Mouse (Mus musculus) limb, embryonic 12.5 days (tissue): ENCODE data around the gene Mrtfa. TPM values are rescaled to one million over a fixed set of nuclear protein-coding genes. Genes with fewer than 3 reads are reported as not detected.
A peak's percentile ranks its signal among the peaks of the same experiment; 100 is the strongest.
"Not testable (repeated sequence)": the region's sequence is repeated elsewhere in the genome, so short reads cannot be mapped to it uniquely, and the experiment has no call there.

ENCODE experiments used
- ATAC-seq: fragments of 200-750 bp; cut with Nextera tagmentation; 2 replicates; pipeline ENCODE4 v1.8.0; 2017; ENCODE audit warnings: low read depth, moderate TSS enrichment; ENCODE audit not compliant: insufficient number of reproducible peaks, insufficient read depth, low FRiP score, low TSS enrichment
- H3K27ac ChIP-seq: fragments of 300-500 bp; sonication (generic); 2 replicates; pipeline ENCODE4 v1.5.1; 2016; ENCODE audit warnings: mild to moderate bottlenecking, moderate library complexity
- H3K27me3 ChIP-seq: fragments of 300-500 bp; sonication (generic); 2 replicates; pipeline ENCODE4 v1.6.1; 2016; ENCODE audit warnings: mild to moderate bottlenecking, moderate library complexity
- H3K36me3 ChIP-seq: fragments of 300-500 bp; sonication (generic); 2 replicates; pipeline ENCODE4 v1.6.1; 2016; ENCODE audit warnings: mild to moderate bottlenecking, moderate library complexity
- H3K4me1 ChIP-seq: fragments of 300-500 bp; sonication (generic); replicated peaks from 2 replicates; pipeline ENCODE4 v1.6.1; 2016
- H3K4me2 ChIP-seq: fragments of 300-500 bp; sonication (generic); 2 replicates; pipeline ENCODE4 v1.6.1; 2016; ENCODE audit warnings: mild to moderate bottlenecking, moderate library complexity
- H3K4me3 ChIP-seq: fragments of 300-500 bp; sonication (generic); replicated peaks from 2 replicates; pipeline ENCODE4 v1.5.1; 2016; ENCODE audit warnings: mild to moderate bottlenecking
- H3K9ac ChIP-seq: fragments of 300-500 bp; sonication (generic); replicated peaks from 2 replicates; pipeline ENCODE4 v1.6.1; 2016; ENCODE audit warnings: mild to moderate bottlenecking, moderate library complexity
- H3K9me3 ChIP-seq: fragments of 300-500 bp; sonication (generic); 2 replicates; pipeline ENCODE4 v1.6.1; 2016; ENCODE audit warnings: mild to moderate bottlenecking, moderate library complexity
- WGBS: fragments of 180-500 bp; shearing (Covaris S2); methylation state at CpG from one replicate; pipeline ENCODE4 v1.1.7; 2016; 5-methylcytosine and 5-hydroxymethylcytosine counted together
- polyA plus RNA-seq: library from polyadenylated mRNA; unstranded; fragments of >200 nt; fragmentation: Nextera tagmentation; extraction: Ambion mirVana; gene quantifications from 2 replicates; pipeline ENCODE4 v1.2.1, GENCODE M21; 2016

Mrtfa gene
- polyA plus RNA-seq, 1 experiment from 2014 or later, result 22.2 TPM

- no peak overlapping the region for H3K4me3 ChIP-seq
- no peaks in the 10 kb centered on the region for H3K27me3 ChIP-seq
- H3K4me1 ChIP-seq, result no peaks in the 10 kb centered on the region
- H3K36me3 ChIP-seq, result no peaks in the 10 kb centered on the region
- WGBS, result 72% methylated on average over 6 of the region's 6 CpGs
- no peak for ATAC-seq
- no peaks in the 10 kb centered on the region for H3K9me3 ChIP-seq
- no peak overlapping the region for H3K4me2 ChIP-seq
- no peak overlapping the region for H3K27ac ChIP-seq
- no peak overlapping the region for H3K9ac ChIP-seq
These were observed 35.2 kb upstream of the Mrtfa start for GRCm38 (mm10) chr15:81225732-81226131.

- no peaks in the 10 kb centered on the region for H3K9me3 ChIP-seq
- H3K4me3 ChIP-seq, result no peak overlapping the region
- H3K27me3 ChIP-seq, result no peaks in the 10 kb centered on the region
- no peak overlapping the region for H3K4me2 ChIP-seq
- H3K27ac ChIP-seq, result no peak overlapping the region
- 86% methylated on average over 10 of the region's 10 CpGs for WGBS
- H3K4me1 ChIP-seq, result no peaks in the 10 kb centered on the region
- no peaks in the 10 kb centered on the region for H3K36me3 ChIP-seq
- no peak overlapping the region for H3K9ac ChIP-seq
- ATAC-seq, result no peak
These were observed 34.5 kb upstream of the Mrtfa start for GRCm38 (mm10) chr15:81225016-81225415.

DNA sequence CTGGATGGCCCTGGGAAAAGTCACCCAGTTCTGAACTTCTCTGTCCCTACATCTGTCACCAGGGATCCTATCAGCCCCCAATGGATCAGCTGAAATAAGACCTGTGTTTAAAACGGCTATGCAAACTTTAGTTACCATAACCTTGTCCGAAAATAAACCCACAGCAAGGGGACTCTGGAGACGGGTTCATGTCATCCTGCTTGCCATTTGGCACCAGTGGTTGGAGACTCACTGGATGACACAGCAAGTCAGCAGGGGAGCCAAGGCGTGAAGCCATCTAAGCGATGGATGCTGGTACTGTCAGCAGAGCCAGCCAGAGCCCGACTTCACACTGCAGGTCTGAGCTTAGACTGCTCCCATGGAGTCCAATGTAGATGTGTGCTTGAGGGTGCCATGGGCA, 30.9 kb upstream of the Mrtfa start:
- Histone ChIP-seq H3K27me3 (no peaks in the 10 kb centered on the region), H3K4me3 (no peak overlapping the region), H3K4me1 (no peaks in the 10 kb centered on the region), H3K36me3 (no peaks in the 10 kb centered on the region), H3K9ac (no peak overlapping the region), H3K27ac (no peak overlapping the region), H3K9me3 (no peaks in the 10 kb centered on the region), H3K4me2 (no peak overlapping the region)
- ATAC-seq, result no peak
- WGBS, result 53% methylated on average over 6 of the region's 6 CpGs

DNA sequence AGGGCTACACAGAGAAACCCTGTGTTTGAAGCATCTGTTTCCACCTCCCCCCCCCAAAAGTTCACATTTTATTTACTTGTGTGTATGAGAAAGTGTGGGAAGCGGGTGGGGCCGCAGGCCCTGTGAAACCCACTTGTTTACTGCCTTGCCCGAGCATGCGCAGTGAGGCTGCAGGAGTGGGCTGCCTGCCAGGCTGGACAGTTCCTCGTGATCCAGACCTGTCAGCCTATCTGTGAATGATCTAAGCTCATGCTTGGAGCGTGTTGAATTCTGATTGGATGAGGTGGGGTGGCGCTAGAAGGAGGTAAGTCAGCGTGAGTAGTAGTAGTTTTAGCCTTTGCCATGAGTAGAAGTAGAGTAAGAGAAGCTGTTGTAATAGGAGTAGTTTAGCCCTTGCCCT, 29.5 kb upstream of the Mrtfa start:
- not testable (repeated sequence) for H3K4me3 ChIP-seq, H3K27ac ChIP-seq, H3K9me3 ChIP-seq, H3K4me2 ChIP-seq, H3K36me3 ChIP-seq, ATAC-seq, H3K4me1 ChIP-seq, H3K27me3 ChIP-seq, H3K9ac ChIP-seq
- WGBS, result 69% methylated on average over 8 of the region's 8 CpGs

GRCm38 (mm10) chr15:81219054-81219453, 28.5 kb upstream of the Mrtfa start:
- Histone ChIP-seq H3K4me2 (no peak overlapping the region), H3K9ac (no peak overlapping the region), H3K27me3 (no peaks in the 10 kb centered on the region), H3K4me3 (no peak overlapping the region), H3K36me3 (no peaks in the 10 kb centered on the region), H3K27ac (no peak overlapping the region), H3K9me3 (no peaks in the 10 kb centered on the region), H3K4me1 (no peaks in the 10 kb centered on the region)
- WGBS, result 69% methylated on average over 6 of the region's 6 CpGs
- no peak for ATAC-seq

GRCm38 (mm10) chr15:81216906-81217653, 26.5 kb upstream of the Mrtfa start:
- Histone ChIP-seq H3K4me1 (peaks cover 9% of the 10 kb centered on the region), H3K9me3 (no peaks in the 10 kb centered on the region), H3K4me2 (no peak overlapping the region), H3K36me3 (no peaks in the 10 kb centered on the region), H3K4me3 (no peak overlapping the region), H3K27ac (no peak overlapping the region), H3K27me3 (no peaks in the 10 kb centered on the region), H3K9ac (no peak overlapping the region)
- no peak for ATAC-seq
- 79% methylated on average over 19 of the region's 19 CpGs for WGBS

- Histone ChIP-seq H3K27me3 (no peaks in the 10 kb centered on the region), H3K9ac (no peak overlapping the region), H3K4me2 (peak overlapping the region; percentile 37), H3K36me3 (no peaks in the 10 kb centered on the region), H3K4me3 (no peak overlapping the region), H3K27ac (0 out of 2 replicates have a peak overlapping the region, but pooled peaks have one; percentile 35), H3K4me1 (peaks cover 16% of the 10 kb centered on the region), H3K9me3 (0 out of 2 replicates have a peak, but pooled peaks cover 5% of the 10 kb centered on the region)
- ATAC-seq, result peak; percentile 20; the same call in 1 of the 2 replicates
- 34% methylated on average over 15 of the region's 15 CpGs for WGBS
These were observed 22.4 kb upstream of the Mrtfa start for GRCm38 (mm10) chr15:81212976-81213375.

GRCm38 (mm10) chr15:81210496-81210895, 19.9 kb upstream of the Mrtfa start:
- H3K9ac ChIP-seq, result no peak overlapping the region
- 55% methylated on average over 5 of the region's 5 CpGs for WGBS
- H3K4me1 ChIP-seq, result peaks cover 16% of the 10 kb centered on the region
- no peaks in the 10 kb centered on the region for H3K36me3 ChIP-seq
- no peak overlapping the region for H3K27ac ChIP-seq
- H3K27me3 ChIP-seq, result no peaks in the 10 kb centered on the region
- 0 out of 2 replicates have a peak, but pooled peaks cover 5% of the 10 kb centered on the region for H3K9me3 ChIP-seq
- H3K4me3 ChIP-seq, result no peak overlapping the region
- ATAC-seq, result no peak
- no peak overlapping the region for H3K4me2 ChIP-seq

DNA sequence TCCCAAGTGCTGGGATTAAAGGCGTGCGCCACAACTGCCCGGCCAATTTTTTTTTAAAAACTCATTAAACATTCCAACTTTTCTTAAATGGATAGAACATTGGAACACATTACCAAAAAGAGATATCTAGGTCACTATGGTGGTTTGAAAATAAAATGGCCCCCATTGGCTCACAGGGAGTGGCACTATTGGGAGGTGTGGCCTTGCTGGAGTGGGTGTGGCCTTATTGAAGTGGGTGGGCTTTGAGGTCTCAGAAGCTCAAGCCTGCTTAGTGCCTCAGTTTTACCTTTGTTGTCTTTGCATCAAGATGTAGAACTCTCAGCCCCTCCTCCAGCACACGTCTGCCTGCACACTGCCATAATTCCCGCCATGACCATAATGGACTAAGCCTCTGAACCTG, 11.9 kb upstream of the Mrtfa start:
- no peak overlapping the region for H3K4me2 ChIP-seq
- H3K9ac ChIP-seq, result no peak overlapping the region
- H3K27me3 ChIP-seq, result no peaks in the 10 kb centered on the region
- peaks cover 5% of the 10 kb centered on the region; the same call in 1 of the 2 replicates for H3K9me3 ChIP-seq
- no peak for ATAC-seq
- no peaks in the 10 kb centered on the region for H3K36me3 ChIP-seq
- WGBS, result 98% methylated on average over 5 of the region's 5 CpGs
- H3K4me1 ChIP-seq, result no peaks in the 10 kb centered on the region
- H3K4me3 ChIP-seq, result no peak overlapping the region
- no peak overlapping the region for H3K27ac ChIP-seq

DNA sequence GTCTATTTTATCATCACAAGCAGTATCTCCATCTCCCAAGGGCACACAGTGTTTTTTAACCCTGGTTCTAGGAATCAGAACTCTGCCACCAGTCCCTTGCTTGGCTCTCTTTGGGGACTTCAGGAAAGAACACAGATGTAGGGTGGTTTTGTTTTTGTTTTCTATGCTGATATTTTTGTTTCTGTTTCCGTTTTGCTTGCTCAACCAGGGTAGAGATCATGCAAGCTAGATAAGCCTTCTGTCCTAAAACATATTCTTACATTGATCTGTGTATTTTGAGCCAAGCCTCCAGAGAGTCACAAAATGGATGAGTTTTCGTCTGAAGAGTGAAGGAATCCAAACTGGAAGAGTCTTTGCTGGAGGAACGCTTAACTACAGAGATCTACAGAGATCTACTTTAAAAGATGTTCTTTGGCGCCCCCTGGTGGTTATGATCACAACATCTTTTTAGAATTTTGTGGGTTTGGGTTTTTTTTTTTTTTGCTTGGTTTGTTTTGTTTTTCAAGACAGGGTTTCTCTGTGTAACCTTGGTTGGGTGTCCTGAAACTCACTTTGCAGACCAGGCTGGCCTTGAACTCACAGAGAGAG, 8.9 kb upstream of the Mrtfa start:
- no peak overlapping the region for H3K4me2 ChIP-seq
- 27% methylated on average over 4 of the region's 4 CpGs for WGBS
- H3K4me1 ChIP-seq, result no peaks in the 10 kb centered on the region
- no peaks in the 10 kb centered on the region for H3K36me3 ChIP-seq
- H3K9me3 ChIP-seq, result peaks cover 5% of the 10 kb centered on the region; the same call in 1 of the 2 replicates
- H3K4me3 ChIP-seq, result no peak overlapping the region
- H3K27me3 ChIP-seq, result no peaks in the 10 kb centered on the region
- H3K9ac ChIP-seq, result no peak overlapping the region
- no peak for ATAC-seq
- no peak overlapping the region for H3K27ac ChIP-seq

GRCm38 (mm10) chr15:81198447-81198846, 7.9 kb upstream of the Mrtfa start:
- Histone ChIP-seq H3K36me3 (no peaks in the 10 kb centered on the region), H3K4me2 (no peak overlapping the region), H3K27me3 (no peaks in the 10 kb centered on the region), H3K9me3 (peaks cover 5% of the 10 kb centered on the region; the same call in 1 of the 2 replicates), H3K4me3 (no peak overlapping the region), H3K27ac (no peak overlapping the region), H3K9ac (no peak overlapping the region), H3K4me1 (no peaks in the 10 kb centered on the region)
- WGBS, result 86% methylated on average over 5 of the region's 5 CpGs
- ATAC-seq, result no peak
